Mouse (Mus musculus) neural tube, postnatal 0 days (tissue): ENCODE data around the gene Slc25a27. TPM values are rescaled to one million over a fixed set of nuclear protein-coding genes. Genes with fewer than 3 reads are reported as not detected.

Experiments
- polyA plus RNA-seq: library from polyadenylated mRNA; unstranded; fragments of >200 nt; fragmentation: Nextera tagmentation; extraction: Ambion mirVana; gene quantifications from 2 replicates; pipeline ENCODE4 v1.2.1, GENCODE M21; 2015

Slc25a27 gene
- 52.1 and 62.4 TPM in 2 replicates for polyA plus RNA-seq

GRCm38 (mm10) chr17:43666576-43667289, at the start of gene Slc25a27:
TSS of gene Slc25a27 (minus strand) at chr17:43667214.

GRCm38 (mm10) chr17:43667290-43667843, 353 bp upstream of the Slc25a27 start, which contains the start of gene Cyp39a1:
TSS of gene Cyp39a1 (plus strand) at chr17:43667425.

DNA sequence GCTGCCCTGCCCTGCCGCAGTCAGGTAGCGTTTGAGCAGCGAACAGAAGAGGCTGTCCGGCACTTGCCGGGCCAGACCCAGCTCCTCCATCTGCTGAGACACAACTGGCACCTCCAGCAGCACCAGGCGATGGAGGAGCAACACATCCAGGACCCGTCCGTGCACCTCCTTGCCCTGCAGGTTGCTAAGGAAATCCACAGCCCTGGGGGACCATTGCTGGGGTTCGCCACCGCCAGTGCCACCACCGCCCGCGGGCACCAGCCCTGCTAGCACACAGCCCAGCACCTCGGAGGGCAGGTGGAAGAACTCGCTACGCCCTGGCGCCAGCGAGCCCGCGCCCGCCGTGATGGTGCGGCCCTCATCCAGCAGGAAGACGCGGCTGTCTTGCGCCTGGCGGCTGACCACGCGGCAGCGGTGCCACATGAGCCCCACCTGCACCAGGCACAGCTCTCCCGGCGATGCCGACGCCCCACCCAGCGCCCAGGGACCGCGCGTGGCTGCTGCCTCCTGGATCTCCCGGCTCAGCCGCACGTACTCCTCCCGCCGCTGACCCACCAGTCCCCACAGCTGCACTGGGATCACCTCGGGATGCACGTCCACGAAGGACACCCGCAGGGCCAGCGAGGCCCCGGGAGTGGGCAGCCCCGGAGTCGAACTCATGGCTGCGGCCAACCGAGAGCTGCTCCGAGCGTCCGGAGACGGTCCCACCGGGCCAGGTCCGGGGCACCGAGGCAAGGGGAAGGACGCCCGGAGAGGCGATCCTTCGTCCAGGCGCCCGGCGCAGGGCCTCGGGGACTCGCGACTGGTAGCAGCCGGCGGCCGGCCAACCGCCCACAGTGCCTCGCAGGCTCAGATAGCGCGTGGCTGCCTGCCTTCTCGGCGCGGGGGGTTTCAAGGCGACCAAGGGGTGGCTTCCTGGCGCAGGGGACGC, 37.3 kb downstream of the Slc25a27 start, which contains the start of gene Tdrd6:
Gene Tdrd6 (minus strand): TSS at position 804 of the 931 bp plus-strand sequence.

Other genes starting within 250 kb of the Slc25a27 start
- gene Mep1a, start 164.4 kb downstream of the Slc25a27 start, polyA plus RNA-seq = 0.08 TPM in 2 replicates
- gene Ankrd66, start 123.6 kb downstream of the Slc25a27 start, polyA plus RNA-seq = 0.68 and 0.93 TPM in 2 replicates
- gene Pla2g7, start 99.1 kb downstream of the Slc25a27 start, polyA plus RNA-seq = 149 and 153 TPM in 2 replicates
- gene Tdrd6, start 36.9 kb downstream of the Slc25a27 start, polyA plus RNA-seq = 0.67 and 1.0 TPM in 2 replicates
- 8.9 and 9.4 TPM in 2 replicates for gene Cyp39a1, start 211 bp upstream of the Slc25a27 start, polyA plus RNA-seq
- 89.6 and 102 TPM in 2 replicates for gene Rcan2, start 134.1 kb upstream of the Slc25a27 start, polyA plus RNA-seq